Mouse (Mus musculus) embryonic fibroblast, embryonic 13.5 days (primary cell): ENCODE results near the gene Mapk9. TPM values are rescaled to one million over a fixed set of nuclear protein-coding genes. Genes with fewer than 3 reads are reported as not detected.

Source experiments
- H3K27ac ChIP-seq: 2 replicates; pipeline ENCODE4 v1.5.1; 2012; ENCODE audit warnings: low read length, control low read depth, inconsistent platforms; ENCODE audit not compliant: insufficient read depth
- H3K4me1 ChIP-seq: 2 replicates; pipeline ENCODE4 v1.6.1; 2011; ENCODE audit warnings: low read length; ENCODE audit not compliant: control insufficient read depth, insufficient read depth
- H3K4me3 ChIP-seq: 2 replicates; pipeline ENCODE4 v1.5.1; 2011; ENCODE audit warnings: mild to moderate bottlenecking, control low read depth, low read length; ENCODE audit not compliant: insufficient read depth
- CTCF ChIP-seq: IDR thresholded peaks from 2 replicates; pipeline ENCODE4 v1.5.1; 2011; ENCODE audit warnings: mild to moderate bottlenecking, control low read depth, low read length, moderate library complexity, borderline replicate concordance; ENCODE audit not compliant: insufficient read depth
- POLR2A ChIP-seq: IDR thresholded peaks from 2 replicates; pipeline ENCODE4 v1.6.1; 2011; ENCODE audit warnings: low read depth, mild to moderate bottlenecking, control low read depth, low read length, moderate library complexity
- polyA plus RNA-seq: library from polyadenylated mRNA; stranded (reverse); fragments of >200 nt; gene quantifications from 2 replicates; pipeline ENCODE4 v1.2.4, GENCODE M21; 2011; ENCODE audit warnings: low read depth; ENCODE audit not compliant: missing spikeins, insufficient read length

Mapk9 gene
- polyA plus RNA-seq, 1 experiment, result 68.5 TPM

DNA sequence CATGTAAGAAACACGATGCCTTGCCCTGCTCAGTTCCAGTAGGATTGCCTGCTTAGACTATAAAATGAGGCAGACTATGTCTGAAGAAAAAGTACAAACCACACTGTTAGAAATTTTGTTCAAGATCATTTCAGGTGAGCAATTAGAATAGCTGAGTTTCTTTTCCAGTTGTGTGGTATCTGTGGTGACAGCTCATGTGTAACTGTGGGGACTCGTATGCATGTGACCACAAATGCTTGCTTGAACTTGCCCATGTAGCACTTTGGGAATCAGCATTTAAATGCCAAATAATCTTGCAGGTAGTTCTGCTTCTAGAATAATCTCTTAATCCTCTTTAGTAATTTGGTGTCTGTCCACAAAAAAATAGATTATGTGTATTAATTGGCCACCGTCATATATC is 36.8 kb downstream of the Mapk9 start:
- no peaks in the 10 kb centered on the region for H3K4me1 ChIP-seq
- no peak overlapping the region for H3K27ac ChIP-seq
- no peak for TF ChIP-seq POLR2A
- TF ChIP-seq CTCF, result no peak
- H3K4me3 ChIP-seq, result no peak overlapping the region

DNA sequence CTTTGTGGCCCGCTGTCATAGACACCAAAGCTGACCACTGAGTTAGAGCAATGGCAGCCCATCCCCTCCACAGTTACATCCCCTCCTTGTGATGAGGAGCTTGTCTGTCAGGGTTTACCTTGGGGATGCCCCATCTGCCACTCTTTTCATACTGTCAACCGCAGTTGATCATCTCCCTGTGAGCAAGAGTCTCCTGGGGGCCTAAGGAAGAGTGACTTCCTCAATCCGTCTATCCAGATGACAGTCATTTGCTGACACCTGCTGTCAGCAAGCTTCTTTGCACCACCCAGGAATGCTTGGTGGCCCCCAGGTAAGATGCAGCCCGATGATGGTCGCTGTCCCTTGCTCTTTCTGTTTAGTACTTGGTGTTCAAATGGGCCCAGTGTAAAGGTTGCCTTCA is 41.9 kb downstream of the Mapk9 start:
- Histone ChIP-seq H3K4me3 (no peak overlapping the region), H3K27ac (no peak overlapping the region), H3K4me1 (no peaks in the 10 kb centered on the region)
- no peak for TF ChIP-seq CTCF
- no peak for TF ChIP-seq POLR2A

DNA sequence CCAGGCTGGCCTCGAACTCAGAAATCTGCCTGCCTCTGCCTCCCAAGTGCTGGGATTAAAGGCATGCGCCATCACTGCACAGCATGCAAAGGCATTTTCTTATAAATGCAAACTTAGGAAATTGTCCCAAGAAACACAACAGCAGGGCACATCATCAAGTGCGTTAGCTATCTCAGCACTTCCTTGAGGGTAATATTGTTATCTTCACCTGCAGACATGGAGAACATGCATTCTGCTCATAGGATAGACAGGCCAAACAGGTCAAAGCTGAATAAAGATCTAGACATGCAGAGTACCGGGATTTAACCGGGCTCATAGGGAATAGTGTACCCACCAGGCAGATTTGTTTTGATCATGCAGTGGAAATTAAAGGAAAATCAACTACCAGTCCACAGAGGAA is 45.4 kb downstream of the Mapk9 start:
- Histone ChIP-seq H3K27ac (no peak overlapping the region), H3K4me3 (no peak overlapping the region), H3K4me1 (no peaks in the 10 kb centered on the region)
- TF ChIP-seq POLR2A, result no peak
- TF ChIP-seq CTCF, result no peak

DNA sequence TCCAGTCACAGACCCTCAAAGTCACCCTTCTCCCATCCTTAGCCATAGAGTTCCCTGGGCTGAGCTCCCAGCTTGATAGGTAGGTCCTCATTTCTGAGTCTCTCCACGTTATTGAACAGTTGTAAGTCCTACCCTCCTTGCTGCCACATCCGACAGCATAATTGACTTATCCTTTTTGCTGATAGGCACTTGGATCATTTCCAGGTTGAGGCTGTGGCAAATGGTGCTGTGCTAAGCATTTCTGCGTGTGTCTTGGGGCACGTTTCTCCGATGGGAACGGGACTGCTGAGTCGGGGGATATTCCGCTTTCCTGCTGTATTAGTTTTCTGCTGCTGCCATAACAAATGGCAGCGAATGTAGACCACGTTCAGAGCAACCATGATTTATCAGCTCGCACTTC is 47.3 kb downstream of the Mapk9 start:
- no peak for TF ChIP-seq POLR2A
- TF ChIP-seq CTCF, result no peak
- Histone ChIP-seq H3K27ac (no peak overlapping the region), H3K4me3 (no peak overlapping the region), H3K4me1 (no peaks in the 10 kb centered on the region)

DNA sequence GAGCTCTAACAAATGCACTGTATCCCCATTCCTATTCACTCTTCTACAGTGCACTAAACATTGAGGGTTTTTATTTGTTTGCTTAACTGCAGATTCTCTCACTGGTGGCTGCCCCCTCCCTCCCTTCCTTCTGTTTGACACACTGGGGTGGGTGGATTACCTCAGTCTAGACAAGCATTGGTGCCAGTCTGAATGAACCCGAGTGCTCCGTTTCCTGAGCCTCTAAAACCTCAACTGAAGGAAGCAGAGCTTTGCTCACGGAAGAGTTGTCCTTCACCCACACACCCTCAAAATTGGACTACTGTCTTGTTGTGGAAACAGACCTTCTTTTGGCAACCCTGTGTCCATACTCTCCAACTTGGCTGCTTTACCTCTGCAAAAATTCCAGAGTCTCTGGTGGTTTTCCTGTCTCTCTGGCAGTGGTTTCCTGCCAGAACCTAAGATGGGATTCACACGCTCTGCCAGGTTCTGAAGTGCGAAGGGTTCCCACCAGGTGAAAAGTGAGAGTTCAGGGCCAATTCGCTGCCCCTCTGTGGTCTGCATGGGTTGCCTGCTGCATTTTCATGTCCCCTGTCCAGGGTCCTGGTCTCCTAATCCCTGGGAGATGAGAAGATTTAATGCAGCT is 49.5 kb downstream of the Mapk9 start:
- TF ChIP-seq POLR2A (no peak), CTCF (no peak)
- Histone ChIP-seq H3K27ac (no peak overlapping the region), H3K4me1 (no peaks in the 10 kb centered on the region), H3K4me3 (no peak overlapping the region)

DNA sequence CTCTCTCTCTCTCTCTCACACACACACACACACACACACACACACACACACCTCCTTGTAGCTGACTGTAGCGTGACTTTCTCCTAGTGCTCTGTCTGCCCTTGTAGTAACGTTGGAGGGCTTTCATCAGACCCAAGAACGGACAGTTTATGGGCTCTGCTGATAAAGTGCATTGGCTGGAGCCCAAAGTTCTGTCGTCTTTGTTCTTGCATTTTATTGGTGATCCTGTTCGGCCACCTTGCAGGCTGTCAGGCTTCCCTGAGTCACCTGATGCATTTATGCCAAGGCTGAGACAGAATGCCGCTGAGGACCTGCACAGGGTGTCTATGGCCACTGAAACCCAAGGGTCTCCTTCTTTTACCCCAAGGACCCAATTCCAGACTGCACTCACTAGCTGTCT is 53.5 kb downstream of the Mapk9 start:
- Histone ChIP-seq H3K4me1 (no peaks in the 10 kb centered on the region), H3K4me3 (no peak overlapping the region), H3K27ac (no peak overlapping the region)
- no peak for TF ChIP-seq CTCF

DNA sequence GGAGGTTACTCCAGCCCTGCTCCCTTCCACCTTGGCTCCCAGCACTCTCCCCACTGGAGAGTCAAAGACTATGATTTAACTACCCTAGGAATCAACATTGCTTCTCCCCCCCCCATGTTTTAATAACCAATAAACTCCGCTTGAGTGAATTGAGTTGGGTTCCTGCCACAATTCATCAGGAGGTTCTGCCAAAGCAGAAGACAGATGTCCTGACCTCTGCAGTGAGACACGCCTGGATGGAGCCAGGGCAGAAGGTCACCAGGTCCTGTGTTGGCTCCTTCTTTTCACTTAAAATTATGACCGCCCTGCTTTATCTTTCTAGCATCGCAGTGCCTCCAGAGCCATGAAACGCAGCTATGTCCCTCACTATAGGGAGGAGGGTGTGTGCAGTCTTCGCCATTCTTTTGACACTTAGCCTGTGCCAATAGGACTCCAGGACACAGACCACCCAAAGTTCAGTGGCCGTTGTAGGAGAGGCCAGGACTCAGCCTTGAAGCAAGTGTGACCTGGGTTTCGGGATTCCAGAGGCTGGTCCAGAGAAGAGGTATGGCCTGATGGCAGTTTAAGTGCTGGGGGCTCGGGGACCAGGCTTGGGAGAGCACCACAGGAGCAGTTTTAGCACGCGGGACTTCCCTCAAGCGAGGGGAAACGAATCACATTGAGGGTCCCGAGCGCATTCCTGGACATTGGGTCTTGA is 54.6 kb downstream of the Mapk9 start:
- no peak for TF ChIP-seq POLR2A
- TF ChIP-seq CTCF, result no peak
- Histone ChIP-seq H3K4me1 (no peaks in the 10 kb centered on the region), H3K27ac (no peak overlapping the region), H3K4me3 (no peak overlapping the region)

DNA sequence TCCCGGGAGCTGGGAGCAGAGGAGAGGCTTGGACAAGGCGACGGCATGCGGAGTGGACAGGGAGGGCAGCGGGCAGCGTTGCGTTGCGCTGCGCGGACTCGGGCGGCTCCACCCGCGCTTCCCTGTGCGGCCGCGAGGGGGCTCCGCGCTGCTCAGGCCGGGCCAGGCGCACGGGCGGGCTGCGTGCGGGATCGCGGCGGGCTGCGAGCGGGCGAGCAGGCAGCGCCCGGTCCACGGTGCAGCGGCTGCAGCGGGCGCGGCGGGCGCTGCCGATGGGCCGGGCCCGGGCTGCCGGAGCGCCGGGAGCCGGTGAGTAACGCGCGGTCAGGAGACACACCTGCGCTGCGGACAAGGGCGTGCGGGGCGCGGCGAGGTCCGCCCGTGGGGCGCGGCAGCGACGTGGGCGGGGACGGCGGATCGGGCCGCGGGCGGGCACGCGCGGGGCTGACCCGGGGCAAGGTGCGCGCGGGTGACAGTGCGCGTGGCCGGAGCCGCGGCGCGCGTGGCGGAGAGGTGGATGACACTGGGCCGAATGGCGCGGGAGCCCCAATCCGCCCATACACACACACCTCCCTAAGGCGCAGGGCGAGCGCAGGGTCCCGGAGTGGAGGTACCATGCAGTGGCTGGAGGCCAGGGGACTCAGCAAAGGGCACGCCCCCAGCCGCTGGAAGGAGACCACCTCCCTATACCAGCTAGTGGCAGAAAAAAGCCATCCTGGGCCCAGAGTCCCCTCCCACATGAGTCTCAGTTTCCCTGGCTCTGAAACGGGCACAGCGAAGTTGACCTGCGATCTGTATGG is 55.3 kb downstream of the Mapk9 start, which contains the start of gene Rasgef1c:
Gene Rasgef1c, plus strand, starts transcription at position 177 of the 800 bp plus-strand sequence.
- TF ChIP-seq POLR2A (no peak), CTCF (peak; percentile 62)
- Histone ChIP-seq H3K27ac (no peak within 1 kb of the TSS), H3K4me3 (no peak within 1 kb of the TSS), H3K4me1 (no peaks in the 10 kb centered on the region)

DNA sequence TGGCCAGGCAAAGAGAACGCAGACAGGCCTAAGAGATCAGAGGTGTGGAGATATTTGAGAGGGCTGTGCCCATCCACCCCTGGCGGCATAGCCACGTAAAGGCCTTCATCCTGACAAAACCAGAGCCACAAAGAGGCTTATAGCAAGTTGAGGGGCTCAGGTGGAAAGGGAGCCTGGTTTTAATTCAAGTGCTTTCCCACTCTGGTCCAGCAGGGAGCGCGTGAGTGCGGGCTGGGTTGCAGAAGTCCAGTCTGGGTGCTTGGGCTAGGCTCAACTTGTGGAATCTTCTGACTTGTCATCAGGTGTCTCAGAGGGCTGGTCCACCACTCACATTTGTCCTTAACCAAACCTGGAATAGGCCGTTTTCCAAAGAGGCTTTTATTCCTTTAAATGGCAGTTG is 56.8 kb downstream of the Mapk9 start:
- no peak overlapping the region for H3K4me3 ChIP-seq
- no peaks in the 10 kb centered on the region for H3K4me1 ChIP-seq
- peak; percentile 78; the same call in 1 of the 2 replicates for TF ChIP-seq CTCF
- no peak for TF ChIP-seq POLR2A
- no peak overlapping the region for H3K27ac ChIP-seq
